Mouse (Mus musculus): Measurements from ENCODE around the gene Rasgrp1. TPM values are rescaled to one million over a fixed set of nuclear protein-coding genes. Genes with fewer than 3 reads are reported as not detected.

Gene Rasgrp1
- polyA plus RNA-seq, 1 experiment from 2014 or later: not detected

DNA sequence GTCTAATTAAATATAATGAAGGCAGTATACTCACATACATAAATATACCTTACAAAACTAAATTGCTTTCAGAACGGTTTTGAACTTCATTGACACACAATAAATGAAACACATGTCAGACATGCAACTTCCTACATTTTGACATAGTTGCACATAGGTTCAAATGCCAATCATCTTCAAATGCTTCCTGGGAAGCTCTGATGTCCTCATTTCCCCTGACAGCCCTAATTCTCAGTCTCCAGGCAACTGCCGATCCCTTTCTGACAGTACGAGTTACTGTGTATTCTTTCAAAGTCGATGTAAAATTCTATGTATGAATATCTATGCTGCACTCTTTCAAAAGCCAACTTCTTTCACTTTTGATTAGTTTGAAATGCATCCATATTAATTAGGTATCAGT lies 100.8 kb downstream of the Rasgrp1 start:
- in situ Hi-C loops (cut with MboI; ENCODE audit: low pct_unique_long_range_greater_than_20kb): no loop called here
- TF ChIP-seq CTCF (IDR thresholded peaks at IDR 0.05): no peak
- DNase-seq (ENCODE audit: low read depth, low spot score) (no peak), ATAC-seq (no peak)
- ChIA-PET POLR2A (no interaction called here), CTCF (interaction anchor here (1.9 to 2.5 kb wide), 2 partner anchors 10 to 11 kb away, joined by 4 to 9 read pairs; no protein-coding TSS in a partner anchor)
- H3K27me3 ChIP-seq: peaks cover 41% of the 10 kb centered on the region

DNA sequence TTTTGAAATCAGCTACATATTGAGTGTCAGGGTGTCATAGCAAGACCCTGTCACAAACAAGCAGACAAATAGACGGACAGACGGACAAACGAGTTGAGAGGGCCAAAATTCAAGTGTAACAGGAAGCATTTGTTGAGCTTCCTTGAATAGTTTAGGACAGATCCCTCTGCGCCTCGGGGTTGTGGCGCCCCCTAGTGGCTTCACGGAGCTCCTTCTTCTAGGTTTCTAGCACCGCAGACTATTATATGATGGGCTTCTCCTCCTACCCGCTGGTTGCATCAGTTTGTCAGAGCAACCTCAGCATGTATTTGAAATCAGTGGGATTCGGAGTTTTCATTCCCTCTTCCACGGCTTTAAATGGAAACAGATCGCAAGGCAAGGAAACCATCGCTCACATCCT lies 111.5 kb downstream of the Rasgrp1 start:
- ATAC-seq: peak; percentile 62
- in situ Hi-C loops (cut with MboI; ENCODE audit: low pct_unique_long_range_greater_than_20kb): loop anchor here (5.0 kb wide), 1 partner anchor 339 kb away; no protein-coding TSS in a partner anchor
- peak; percentile 93 for TF ChIP-seq CTCF (IDR thresholded peaks at IDR 0.05)
- DNase-seq (ENCODE audit: low read depth, low spot score): no peak
- ChIA-PET POLR2A (interaction anchor here (1.7 kb wide), 1 partner anchor 334 kb away, joined by 7 read pairs; no protein-coding TSS in a partner anchor), CTCF (interaction anchor here (0.7 to 4.8 kb wide), 28 partner anchors 9 to 528 kb away, joined by 3 to 103 read pairs (median 4); no protein-coding TSS in a partner anchor)
- H3K27me3 ChIP-seq: peaks cover 7% of the 10 kb centered on the region

DNA sequence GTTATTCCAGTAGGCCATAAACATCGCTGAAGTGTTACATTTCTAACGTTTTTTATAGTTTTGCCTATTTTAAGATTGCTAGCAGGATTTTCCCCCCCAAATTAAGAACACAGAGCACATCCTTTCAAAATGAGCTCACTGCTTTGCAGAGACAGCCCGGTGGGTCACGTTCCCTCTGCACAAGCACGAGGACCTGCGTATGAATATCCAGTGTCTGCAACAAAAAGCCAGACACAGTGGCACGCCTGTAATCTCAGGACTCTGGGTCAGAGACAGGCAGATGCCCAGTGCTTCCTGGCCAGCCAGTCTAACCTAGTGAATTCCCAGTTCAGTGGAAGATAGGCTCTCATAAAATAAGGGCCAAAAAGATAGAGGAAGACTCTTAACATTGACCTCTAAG lies 112.5 kb downstream of the Rasgrp1 start:
- DNase-seq (ENCODE audit: low read depth, low spot score): no peak
- H3K27me3 ChIP-seq: peaks cover 3% of the 10 kb centered on the region
- ChIA-PET CTCF (interaction anchor here (0.9 to 4.8 kb wide), 15 partner anchors 13 to 527 kb away, joined by 3 to 103 read pairs (median 6); no protein-coding TSS in a partner anchor), POLR2A (interaction anchor here (0.6 to 1.7 kb wide), 3 partner anchors 46 to 1163 kb away, joined by 3 to 7 read pairs (median 3); no protein-coding TSS in a partner anchor)
- in situ Hi-C loops (cut with MboI; ENCODE audit: low pct_unique_long_range_greater_than_20kb): loop anchor here (5.0 kb wide), 1 partner anchor 338 kb away; no protein-coding TSS in a partner anchor
- ATAC-seq: no peak
- TF ChIP-seq CTCF (IDR thresholded peaks at IDR 0.05): no peak

Other genes starting within 250 kb of the Rasgrp1 start
- 43.9 TPM for gene Spred1, start 221.6 kb downstream of the Rasgrp1 start, polyA plus RNA-seq (2021)
- gene Fam98b, start 93.3 kb downstream of the Rasgrp1 start, polyA plus RNA-seq (2021): 70.7 TPM

Measured in Patski (cell line).